Mouse (Mus musculus) liver, embryonic 14.5 days (tissue): ENCODE data around the gene Ppp1r21.

Source experiments
- CTCF ChIP-seq: IDR thresholded peaks from 2 replicates; pipeline ENCODE4 v1.5.1; 2016; ENCODE audit warnings: antibody characterized with exemption, low read depth, control low read depth
- EP300 ChIP-seq: IDR thresholded peaks from 2 replicates; pipeline ENCODE4 v1.6.1; 2016; ENCODE audit warnings: antibody characterized with exemption, low read depth

DNA sequence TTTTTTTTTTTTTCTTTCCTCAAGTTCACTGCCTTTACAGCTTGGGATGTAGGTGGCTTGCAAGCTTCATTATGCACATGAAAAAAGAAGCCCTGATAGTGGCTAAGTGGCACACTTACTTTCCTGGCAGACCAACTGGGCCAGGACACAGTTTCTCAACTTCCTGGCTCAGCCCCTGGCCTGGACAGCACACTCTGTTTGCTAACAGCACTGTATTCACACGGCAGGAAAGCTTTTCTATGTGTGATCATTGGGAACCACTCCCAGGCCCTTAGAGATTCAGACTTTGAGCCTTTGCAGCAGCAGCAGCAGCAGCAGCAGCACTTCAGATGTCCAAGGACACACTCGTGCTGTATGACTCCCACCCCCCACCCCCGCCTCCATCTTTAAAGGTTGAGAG, 84.3 kb downstream of the Ppp1r21 start:
- TF ChIP-seq CTCF (no peak), EP300 (no peak)
